Mouse (Mus musculus): ENCODE data around the gene Zbtb48. TPM values are rescaled to one million over a fixed set of nuclear protein-coding genes. Genes with fewer than 3 reads are reported as not detected.

Gene Zbtb48
- polyA plus RNA-seq (2012; ENCODE audit: insufficient read depth, low replicate concordance) = 3.8 and 4.3 TPM in 2 replicates

DNA sequence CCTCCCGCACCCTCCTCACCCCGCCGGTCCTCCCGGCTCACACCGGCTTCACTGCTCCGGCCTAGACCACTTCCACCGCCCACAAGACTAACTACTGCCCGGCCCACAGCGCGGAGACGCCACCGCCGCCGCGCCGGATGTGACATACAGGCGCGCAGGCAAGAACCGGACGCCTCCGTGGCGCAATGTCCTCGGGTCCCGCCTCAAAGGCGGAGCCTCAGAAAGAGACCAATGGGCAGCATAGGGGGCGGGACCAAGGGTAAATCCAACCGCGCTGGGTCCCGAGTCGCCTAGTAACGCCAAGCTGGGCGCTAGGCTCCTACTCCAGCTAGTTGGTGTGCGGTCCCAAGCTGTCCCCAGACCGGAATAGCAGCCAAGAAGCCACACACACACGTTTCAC lies at the start of gene Zbtb48:
Zbtb48 (minus strand) TSS at position 148 of the 400 bp plus-strand sequence.
- H3K27me3 ChIP-seq (replicated peaks) = peaks cover 6% of the 10 kb centered on the region
- H3K4me1 ChIP-seq = peaks cover 65% of the 10 kb centered on the region
- TF ChIP-seq FLI1 (IDR thresholded peaks at IDR 0.05; ENCODE audit: low read length) = no peak
- no peak for TF ChIP-seq GATA1 (IDR thresholded peaks at IDR 0.05; ENCODE audit: borderline replicate concordance, low read length)
- H3K4me3 ChIP-seq (replicated peaks) = peak within 1 kb of the TSS; percentile 98
- no peaks in the 10 kb centered on the region for H3K9me3 ChIP-seq
- peaks cover 57% of the 10 kb centered on the region for H3K36me3 ChIP-seq (replicated peaks; ENCODE audit: low read length)

DNA sequence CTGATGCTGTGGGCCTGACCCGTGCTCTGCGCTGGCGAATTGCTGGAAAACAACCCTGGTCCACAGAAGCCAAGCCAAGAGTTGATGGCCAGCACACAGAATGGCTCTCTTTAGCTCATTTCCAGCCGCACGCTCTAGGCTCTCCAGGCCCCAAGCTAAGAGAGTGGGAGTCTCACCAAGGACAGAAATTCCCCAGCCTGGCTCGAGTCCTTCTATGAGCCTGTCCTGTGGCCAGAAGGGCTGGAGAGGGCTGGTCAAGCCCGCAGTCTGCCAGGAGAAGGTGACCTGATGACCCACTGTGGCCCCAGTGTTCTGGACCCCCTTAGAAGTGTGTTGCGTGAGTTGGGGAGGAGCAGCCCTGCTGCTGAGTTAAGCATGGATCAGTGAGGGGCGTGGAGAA lies 49.7 kb upstream of the Zbtb48 start:
- peaks cover 37% of the 10 kb centered on the region for H3K4me1 ChIP-seq
- H3K36me3 ChIP-seq (replicated peaks; ENCODE audit: low read length) = no peaks in the 10 kb centered on the region
- H3K27me3 ChIP-seq (replicated peaks) = peaks cover 41% of the 10 kb centered on the region
- peaks cover 5% of the 10 kb centered on the region for H3K9me3 ChIP-seq
- TF ChIP-seq GATA1 (IDR thresholded peaks at IDR 0.05; ENCODE audit: borderline replicate concordance, low read length) = no peak
- TF ChIP-seq FLI1 (IDR thresholded peaks at IDR 0.05; ENCODE audit: low read length) = no peak
- H3K4me3 ChIP-seq (replicated peaks) = no peak overlapping the region

DNA sequence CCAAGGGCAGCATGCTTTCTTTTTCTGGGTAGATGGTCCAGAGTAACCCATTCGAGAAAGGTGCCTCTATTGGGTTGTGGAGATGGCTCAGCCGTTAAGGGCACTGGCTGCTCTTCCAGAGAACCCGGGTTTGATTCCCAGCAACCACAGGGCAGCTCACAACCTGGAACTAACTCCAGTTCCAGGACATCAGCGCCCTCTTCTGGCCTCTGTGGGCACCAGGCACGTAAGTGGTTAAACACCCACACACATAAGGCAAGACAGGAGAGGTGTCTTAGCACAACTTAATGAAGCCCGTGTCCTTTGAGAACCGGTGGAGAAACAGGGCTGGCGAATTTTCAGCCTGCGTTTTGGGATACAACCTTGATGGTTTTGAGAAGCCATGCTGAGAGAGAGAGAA lies 47.1 kb upstream of the Zbtb48 start:
- H3K36me3 ChIP-seq (replicated peaks; ENCODE audit: low read length) = no peaks in the 10 kb centered on the region
- H3K4me1 ChIP-seq = peaks cover 63% of the 10 kb centered on the region
- H3K4me3 ChIP-seq (replicated peaks) = no peak overlapping the region
- peaks cover 5% of the 10 kb centered on the region for H3K9me3 ChIP-seq
- H3K27me3 ChIP-seq (replicated peaks) = peaks cover 41% of the 10 kb centered on the region
- TF ChIP-seq GATA1 (IDR thresholded peaks at IDR 0.05; ENCODE audit: borderline replicate concordance, low read length) (no peak), FLI1 (IDR thresholded peaks at IDR 0.05; ENCODE audit: low read length) (no peak)

DNA sequence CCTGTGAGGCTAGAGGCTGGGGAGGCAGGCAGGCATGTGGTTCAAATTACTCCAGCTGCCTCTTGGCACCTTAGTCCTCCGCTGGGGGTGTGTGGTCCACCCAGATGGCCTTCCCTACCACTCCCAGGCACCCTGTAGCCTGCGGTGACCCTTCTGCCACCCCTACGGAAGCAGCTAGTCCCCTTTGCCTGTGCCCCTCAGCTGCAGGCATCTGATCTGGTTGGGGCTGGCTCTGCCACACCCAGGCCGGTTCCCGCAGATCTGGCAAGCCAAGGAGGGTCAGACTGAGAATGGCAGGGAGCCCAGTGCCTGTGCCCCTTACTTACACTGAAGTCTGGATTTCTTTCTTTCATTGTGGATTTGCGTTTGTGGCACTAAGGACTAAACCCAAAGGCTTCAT lies 46.2 kb upstream of the Zbtb48 start:
- Histone ChIP-seq H3K9me3 (peaks cover 5% of the 10 kb centered on the region), H3K27me3 (replicated peaks) (peaks cover 44% of the 10 kb centered on the region), H3K4me1 (peaks cover 66% of the 10 kb centered on the region), H3K4me3 (replicated peaks) (peak overlapping the region; percentile 78), H3K36me3 (replicated peaks; ENCODE audit: low read length) (no peaks in the 10 kb centered on the region)
- TF ChIP-seq FLI1 (IDR thresholded peaks at IDR 0.05; ENCODE audit: low read length) (no peak), GATA1 (IDR thresholded peaks at IDR 0.05; ENCODE audit: borderline replicate concordance, low read length) (no peak)

DNA sequence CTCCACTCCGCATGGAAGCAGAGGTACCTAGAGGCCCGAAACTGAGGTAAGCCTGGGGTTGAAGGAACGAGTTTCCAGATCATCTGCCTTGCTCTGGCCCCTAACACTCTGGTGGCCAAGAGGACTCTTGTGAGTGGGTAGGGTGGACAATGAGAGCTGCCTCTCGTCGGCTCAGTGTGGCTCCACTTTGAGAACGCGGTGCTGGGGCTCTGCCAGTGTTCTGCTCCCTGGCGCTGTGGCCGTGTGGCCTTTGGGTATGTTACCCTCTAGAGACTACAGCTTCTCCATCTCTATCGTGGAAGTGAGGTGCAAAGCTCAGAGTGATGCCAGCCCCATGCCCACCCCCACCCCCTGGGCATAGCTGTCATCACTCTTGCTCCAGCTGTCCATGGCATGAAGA lies 45.2 kb upstream of the Zbtb48 start:
- TF ChIP-seq GATA1 (IDR thresholded peaks at IDR 0.05; ENCODE audit: borderline replicate concordance, low read length) (no peak), FLI1 (IDR thresholded peaks at IDR 0.05; ENCODE audit: low read length) (no peak)
- peaks cover 55% of the 10 kb centered on the region for H3K4me1 ChIP-seq
- peaks cover 5% of the 10 kb centered on the region for H3K9me3 ChIP-seq
- no peaks in the 10 kb centered on the region for H3K36me3 ChIP-seq (replicated peaks; ENCODE audit: low read length)
- peak overlapping the region; percentile 67 for H3K4me3 ChIP-seq (replicated peaks)
- peaks cover 52% of the 10 kb centered on the region for H3K27me3 ChIP-seq (replicated peaks)

DNA sequence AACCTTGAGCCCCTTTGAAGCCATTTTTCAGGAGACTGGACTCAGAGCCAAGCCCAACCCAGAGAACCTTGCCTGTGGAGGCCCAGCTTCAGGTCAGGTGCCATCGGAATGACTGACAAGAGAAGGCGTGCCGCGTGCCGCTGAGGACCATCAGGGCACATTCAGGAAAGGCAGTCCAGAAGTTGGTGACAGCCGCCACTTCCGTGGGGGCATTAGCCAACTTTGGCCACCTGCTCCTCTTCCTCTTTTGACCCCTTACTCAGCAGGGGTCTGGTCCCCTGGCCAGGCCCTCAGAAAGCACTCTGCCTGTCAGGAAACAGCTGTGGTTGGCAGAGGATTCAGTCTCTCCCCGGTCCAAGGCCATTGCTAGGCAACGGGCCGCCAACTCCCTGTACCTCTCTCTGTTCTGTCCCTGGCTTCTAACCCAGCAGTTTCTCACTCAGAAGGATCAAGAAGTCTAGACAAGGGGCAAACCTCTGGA lies 44.7 kb upstream of the Zbtb48 start, which contains the start of gene Plekhg5:
Plekhg5 (plus strand) TSS at position 378 of the 481 bp plus-strand sequence.
- TF ChIP-seq GATA1 (IDR thresholded peaks at IDR 0.05; ENCODE audit: borderline replicate concordance, low read length) = no peak
- no peak for TF ChIP-seq FLI1 (IDR thresholded peaks at IDR 0.05; ENCODE audit: low read length)
- Histone ChIP-seq H3K36me3 (replicated peaks; ENCODE audit: low read length) (no peaks in the 10 kb centered on the region), H3K9me3 (peaks cover 5% of the 10 kb centered on the region), H3K4me3 (replicated peaks) (peak within 1 kb of the TSS; percentile 78), H3K27me3 (replicated peaks) (peaks cover 48% of the 10 kb centered on the region), H3K4me1 (peaks cover 55% of the 10 kb centered on the region)

DNA sequence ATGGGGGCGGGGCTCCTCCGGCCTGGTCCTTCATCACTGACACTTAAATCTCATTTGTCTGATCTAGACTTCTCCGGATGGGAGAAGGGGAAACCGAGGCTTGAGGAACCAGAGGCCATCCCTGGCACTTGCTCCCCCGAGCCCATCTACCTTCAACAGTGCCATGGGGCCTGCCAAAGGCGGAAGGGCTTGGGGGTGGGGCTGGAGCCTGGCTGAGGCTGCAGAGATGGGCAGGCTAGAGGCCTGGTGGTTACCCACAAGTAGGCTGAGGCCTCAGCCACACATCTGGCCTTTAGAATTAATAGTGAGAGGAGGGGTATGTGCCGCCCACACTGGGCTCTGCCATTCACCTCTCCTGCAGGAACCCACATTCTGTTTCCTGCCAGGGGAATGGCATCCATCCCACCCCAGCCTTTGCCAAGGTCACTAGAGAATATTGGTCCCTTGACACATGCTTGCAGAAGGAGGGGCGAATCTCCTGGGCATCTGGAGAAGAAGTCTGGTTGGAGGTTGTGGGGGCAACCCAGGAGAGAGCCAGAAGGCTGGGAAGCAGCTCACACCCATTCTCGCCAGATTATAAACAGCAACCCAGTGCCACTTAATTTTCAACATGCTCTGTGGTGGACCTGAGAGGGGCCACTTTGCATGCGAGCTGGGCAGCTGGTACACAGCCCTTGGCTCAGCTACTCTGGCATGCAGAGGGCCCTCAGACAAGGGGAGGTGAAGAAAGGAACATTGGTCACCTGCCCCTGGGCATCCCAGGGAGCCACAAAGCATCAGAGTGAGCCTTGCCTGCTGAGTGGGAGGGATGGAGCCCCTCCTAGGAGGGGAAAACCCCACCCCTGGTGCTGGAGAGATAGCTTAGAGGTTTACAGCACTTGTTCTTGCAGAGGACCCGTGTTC lies 43.3 kb upstream of the Zbtb48 start:
- H3K9me3 ChIP-seq = peaks cover 5% of the 10 kb centered on the region
- H3K4me1 ChIP-seq = peaks cover 56% of the 10 kb centered on the region
- H3K4me3 ChIP-seq (replicated peaks) = no peak overlapping the region
- no peaks in the 10 kb centered on the region for H3K36me3 ChIP-seq (replicated peaks; ENCODE audit: low read length)
- TF ChIP-seq GATA1 (IDR thresholded peaks at IDR 0.05; ENCODE audit: borderline replicate concordance, low read length) = no peak
- no peak for TF ChIP-seq FLI1 (IDR thresholded peaks at IDR 0.05; ENCODE audit: low read length)
- peaks cover 35% of the 10 kb centered on the region for H3K27me3 ChIP-seq (replicated peaks)

DNA sequence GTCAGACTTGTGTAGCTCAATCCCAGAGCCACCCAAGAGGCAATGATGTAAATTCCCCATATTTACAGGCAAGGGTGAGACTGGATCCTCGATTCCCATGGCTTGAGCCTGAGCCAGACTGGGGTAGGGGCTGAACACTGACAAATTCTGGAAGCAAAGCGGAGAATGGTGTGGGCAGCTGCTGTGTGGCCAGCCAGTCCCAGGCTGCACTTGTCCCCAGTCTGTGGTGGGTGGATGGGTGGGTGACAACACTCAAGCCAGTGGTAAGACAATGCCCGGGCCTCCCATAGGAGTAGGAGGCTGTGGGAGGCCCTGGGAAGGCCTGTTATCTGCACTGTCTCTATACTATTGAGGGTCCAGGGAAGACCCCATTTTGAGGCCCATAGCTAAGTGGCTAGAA lies 41.8 kb upstream of the Zbtb48 start:
- no peak for TF ChIP-seq FLI1 (IDR thresholded peaks at IDR 0.05; ENCODE audit: low read length)
- TF ChIP-seq GATA1 (IDR thresholded peaks at IDR 0.05; ENCODE audit: borderline replicate concordance, low read length) = no peak
- peaks cover 6% of the 10 kb centered on the region for H3K36me3 ChIP-seq (replicated peaks; ENCODE audit: low read length)
- peaks cover under 1% of the 10 kb centered on the region; the same call in 1 of the 2 replicates for H3K9me3 ChIP-seq
- no peak overlapping the region for H3K4me3 ChIP-seq (replicated peaks)
- H3K4me1 ChIP-seq = peaks cover 52% of the 10 kb centered on the region
- H3K27me3 ChIP-seq (replicated peaks) = peaks cover 22% of the 10 kb centered on the region

DNA sequence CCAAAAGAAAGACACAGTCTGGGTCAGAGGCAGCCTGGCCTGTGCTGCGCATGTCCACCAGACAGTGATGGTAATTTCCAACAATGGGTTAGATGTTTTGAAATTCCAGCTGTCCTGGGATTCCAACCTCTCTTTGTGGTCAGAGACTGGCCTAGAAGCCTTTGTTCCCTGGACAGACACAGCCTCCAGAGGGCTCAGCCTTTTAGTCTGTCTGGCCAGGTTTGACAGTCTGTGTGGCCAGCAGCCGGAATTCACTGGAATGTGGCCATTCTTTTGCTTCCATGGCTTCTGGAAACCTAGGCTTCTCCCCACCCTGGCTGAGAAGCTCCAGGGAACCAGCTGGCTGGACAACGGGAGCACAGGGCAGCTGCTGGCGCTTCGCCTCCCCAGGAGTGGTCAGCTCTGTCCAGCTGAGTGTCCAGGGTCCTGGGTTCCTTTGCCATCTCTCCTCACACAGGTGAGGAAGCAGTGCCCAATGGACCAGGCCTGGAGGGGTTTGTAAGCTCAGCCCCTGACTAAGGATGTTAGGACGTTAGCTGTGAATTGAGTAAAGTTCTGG lies 40.8 kb upstream of the Zbtb48 start:
- Histone ChIP-seq H3K27me3 (replicated peaks) (peaks cover 13% of the 10 kb centered on the region), H3K4me1 (peaks cover 45% of the 10 kb centered on the region), H3K36me3 (replicated peaks; ENCODE audit: low read length) (peaks cover 8% of the 10 kb centered on the region), H3K4me3 (replicated peaks) (no peak overlapping the region), H3K9me3 (no peaks in the 10 kb centered on the region)
- no peak for TF ChIP-seq GATA1 (IDR thresholded peaks at IDR 0.05; ENCODE audit: borderline replicate concordance, low read length)
- TF ChIP-seq FLI1 (IDR thresholded peaks at IDR 0.05; ENCODE audit: low read length) = no peak

DNA sequence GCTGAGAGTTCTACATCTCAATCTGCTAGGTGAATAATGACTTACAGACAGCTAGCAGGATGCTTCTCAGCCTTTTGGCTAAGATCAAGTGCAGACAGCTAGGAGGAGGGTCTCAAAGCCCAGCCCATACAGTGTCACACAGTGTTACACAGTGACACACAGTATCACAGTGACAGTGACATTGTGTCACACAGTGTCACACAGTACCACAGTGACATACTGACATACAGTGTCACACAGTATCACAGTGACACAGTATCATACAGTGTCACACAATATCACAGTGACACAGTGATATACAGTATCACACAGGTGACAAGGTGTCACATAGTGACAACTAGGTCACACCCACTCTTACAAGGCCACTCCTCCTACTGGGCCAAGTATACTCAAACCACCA lies 39.8 kb upstream of the Zbtb48 start:
- H3K4me3 ChIP-seq (replicated peaks) = peak overlapping the region; percentile 51
- no peaks in the 10 kb centered on the region for H3K9me3 ChIP-seq
- peaks cover 39% of the 10 kb centered on the region for H3K4me1 ChIP-seq
- peaks cover 18% of the 10 kb centered on the region for H3K36me3 ChIP-seq (replicated peaks; ENCODE audit: low read length)
- TF ChIP-seq FLI1 (IDR thresholded peaks at IDR 0.05; ENCODE audit: low read length) = no peak
- TF ChIP-seq GATA1 (IDR thresholded peaks at IDR 0.05; ENCODE audit: borderline replicate concordance, low read length) = no peak
- H3K27me3 ChIP-seq (replicated peaks) = peaks cover 12% of the 10 kb centered on the region

All from megakaryocyte, embryonic 14.5 days (primary cell).